Mouse (Mus musculus) embryonic facial prominence, embryonic 11.5 days (tissue): ENCODE measurements around the gene Flrt1. TPM values are rescaled to one million over a fixed set of nuclear protein-coding genes. Genes with fewer than 3 reads are reported as not detected.
A peak's percentile ranks its signal among the peaks of the same experiment; 100 is the strongest.

Source experiments
- ATAC-seq: fragments of 200-750 bp; cut with Nextera tagmentation; replicated peaks from 2 replicates; pipeline ENCODE4 v1.8.0; 2017; ENCODE audit warnings: low read depth; ENCODE audit not compliant: insufficient number of reproducible peaks, low FRiP score, low TSS enrichment
- DNase-seq: peaks from one replicate; pipeline ENCODE4 v3.0.0-alpha.2; 2015; ENCODE audit warnings: low spot score
- H3K27ac ChIP-seq: fragments of 300-500 bp; sonication (generic); replicated peaks from 2 replicates; pipeline ENCODE4 v1.5.1; 2014; ENCODE audit warnings: mild to moderate bottlenecking, low read depth, low read length, control low read depth
- H3K27me3 ChIP-seq: fragments of 300-500 bp; sonication (generic); 2 replicates; pipeline ENCODE4 v1.6.1; 2014; ENCODE audit warnings: mild to moderate bottlenecking, low read length, moderate library complexity, mixed read lengths; ENCODE audit not compliant: control insufficient read depth, insufficient read depth
- H3K36me3 ChIP-seq: fragments of 300-500 bp; sonication (generic); replicated peaks from 2 replicates; pipeline ENCODE4 v1.6.1; 2014; ENCODE audit warnings: low read depth, mild to moderate bottlenecking, low read length, moderate library complexity, mixed read lengths; ENCODE audit not compliant: control insufficient read depth, insufficient read depth
- H3K4me1 ChIP-seq: fragments of 300-500 bp; sonication (generic); 2 replicates; pipeline ENCODE4 v1.6.1; 2014; ENCODE audit warnings: low read length, mixed read lengths; ENCODE audit not compliant: control insufficient read depth, insufficient read depth
- H3K4me2 ChIP-seq: fragments of 300-500 bp; sonication (generic); 2 replicates; pipeline ENCODE4 v1.6.1; 2014; ENCODE audit warnings: low read depth, mild to moderate bottlenecking, control low read depth, low read length, moderate library complexity
- H3K4me3 ChIP-seq: fragments of 300-500 bp; sonication (generic); 2 replicates; pipeline ENCODE4 v1.5.1; 2014; ENCODE audit warnings: low read depth, low read length, control low read depth
- H3K9ac ChIP-seq: fragments of 300-500 bp; sonication (generic); replicated peaks from 2 replicates; pipeline ENCODE4 v1.6.1; 2014; ENCODE audit warnings: mild to moderate bottlenecking, control low read depth, low read length
- H3K9me3 ChIP-seq: fragments of 300-500 bp; sonication (generic); replicated peaks from 2 replicates; pipeline ENCODE4 v1.6.1; 2016; ENCODE audit warnings: mild to moderate bottlenecking, low read length, inconsistent platforms, mixed read lengths; ENCODE audit not compliant: control insufficient read depth
- WGBS: fragments of 180-500 bp; shearing (Covaris S2); extraction: QIAGEN DNeasy Blood & Tissue Kit; methylation state at CpG from one replicate; pipeline ENCODE4 v1.1.7; 2014; 5-methylcytosine and 5-hydroxymethylcytosine counted together
- polyA plus RNA-seq: library from polyadenylated mRNA; unstranded; fragments of >200 nt; fragmentation: Nextera tagmentation; extraction: Ambion mirVana; gene quantifications from 2 replicates; pipeline ENCODE4 v1.2.1, GENCODE M21; 2014

Gene Flrt1
- polyA plus RNA-seq, result 3.0 and 4.4 TPM in 2 replicates

DNA sequence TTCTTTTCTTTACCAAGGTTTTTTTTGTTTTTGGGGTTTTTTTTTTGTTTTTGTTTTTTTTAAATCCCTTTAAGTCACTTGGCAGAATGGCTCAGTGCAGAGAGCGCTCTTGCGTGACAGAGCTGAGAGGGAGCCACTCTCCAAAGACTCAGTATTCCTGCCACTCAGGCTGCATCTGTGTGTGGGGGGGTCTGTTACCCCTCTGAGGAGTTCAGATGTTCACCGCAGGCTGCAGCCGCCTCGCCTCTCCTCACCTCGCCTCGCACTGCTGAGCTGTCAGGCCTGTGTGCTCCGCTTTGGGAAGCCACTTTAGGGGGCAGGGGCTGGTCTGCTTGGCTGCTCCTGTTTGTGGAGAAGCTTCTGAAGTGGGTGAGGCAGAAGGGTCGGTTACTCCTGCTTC, at the start of gene Flrt1:
Gene Flrt1 (minus strand): TSS at position 186 of the 400 bp plus-strand sequence.
- Histone ChIP-seq H3K9me3 (no peaks in the 10 kb centered on the region), H3K36me3 (no peaks in the 10 kb centered on the region), H3K9ac (no peak within 1 kb of the TSS), H3K27ac (no peak within 1 kb of the TSS; the same call in 1 of the 2 replicates), H3K4me2 (no peak within 1 kb of the TSS), H3K4me3 (no peak within 1 kb of the TSS), H3K27me3 (no peaks in the 10 kb centered on the region), H3K4me1 (peaks cover 8% of the 10 kb centered on the region)
- 32% methylated on average over 9 of the region's 9 CpGs for WGBS
- ATAC-seq, result no peak
- DNase-seq, result no peak

- H3K4me3 ChIP-seq, result no peak overlapping the region
- no peaks in the 10 kb centered on the region for H3K9me3 ChIP-seq
- no peak for ATAC-seq
- WGBS, result 38% methylated on average over 6 of the region's 6 CpGs
- peaks cover 3% of the 10 kb centered on the region for H3K4me1 ChIP-seq
- H3K27me3 ChIP-seq, result 0 out of 2 replicates have a peak, but pooled peaks cover 2% of the 10 kb centered on the region
- no peaks in the 10 kb centered on the region for H3K36me3 ChIP-seq
- DNase-seq, result no peak
- H3K4me2 ChIP-seq, result no peak overlapping the region
- no peak overlapping the region for H3K9ac ChIP-seq
- H3K27ac ChIP-seq, result no peak overlapping the region
Measured at GRCm38 (mm10) chr19:7155196-7155595, 49.7 kb upstream of the Flrt1 start.

DNA sequence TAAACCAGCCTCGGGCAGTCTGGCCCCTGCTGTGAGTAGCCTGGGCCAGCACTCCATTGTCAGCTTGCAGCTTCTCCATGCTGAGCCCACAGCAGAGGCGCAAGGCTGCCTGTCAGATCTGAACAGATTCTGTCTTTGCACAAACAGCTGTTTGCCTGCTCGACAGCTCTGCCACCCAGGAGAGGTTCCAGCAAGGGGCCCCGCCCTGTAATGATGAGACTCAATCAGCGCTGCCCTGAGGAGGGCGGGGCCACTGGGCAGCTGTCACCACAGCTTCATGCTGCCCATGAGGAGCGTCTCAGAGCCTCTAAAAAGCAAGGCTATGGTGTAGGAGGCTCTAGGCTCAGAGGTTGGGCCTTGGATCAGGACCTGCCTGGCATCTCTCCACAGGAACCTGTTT, 47.7 kb upstream of the Flrt1 start:
- Histone ChIP-seq H3K4me2 (no peak overlapping the region), H3K4me3 (no peak overlapping the region), H3K9ac (0 out of 2 replicates have a peak overlapping the region, but pooled peaks have one; percentile 3), H3K4me1 (peaks cover 3% of the 10 kb centered on the region), H3K9me3 (no peaks in the 10 kb centered on the region), H3K27ac (no peak overlapping the region), H3K36me3 (no peaks in the 10 kb centered on the region; the same call in 1 of the 2 replicates), H3K27me3 (0 out of 2 replicates have a peak, but pooled peaks cover 2% of the 10 kb centered on the region)
- ATAC-seq (0 out of 2 replicates have a peak, but pooled peaks have one; percentile 6), DNase-seq (no peak)
- WGBS, result 36% methylated on average over 7 of the region's 7 CpGs

DNA sequence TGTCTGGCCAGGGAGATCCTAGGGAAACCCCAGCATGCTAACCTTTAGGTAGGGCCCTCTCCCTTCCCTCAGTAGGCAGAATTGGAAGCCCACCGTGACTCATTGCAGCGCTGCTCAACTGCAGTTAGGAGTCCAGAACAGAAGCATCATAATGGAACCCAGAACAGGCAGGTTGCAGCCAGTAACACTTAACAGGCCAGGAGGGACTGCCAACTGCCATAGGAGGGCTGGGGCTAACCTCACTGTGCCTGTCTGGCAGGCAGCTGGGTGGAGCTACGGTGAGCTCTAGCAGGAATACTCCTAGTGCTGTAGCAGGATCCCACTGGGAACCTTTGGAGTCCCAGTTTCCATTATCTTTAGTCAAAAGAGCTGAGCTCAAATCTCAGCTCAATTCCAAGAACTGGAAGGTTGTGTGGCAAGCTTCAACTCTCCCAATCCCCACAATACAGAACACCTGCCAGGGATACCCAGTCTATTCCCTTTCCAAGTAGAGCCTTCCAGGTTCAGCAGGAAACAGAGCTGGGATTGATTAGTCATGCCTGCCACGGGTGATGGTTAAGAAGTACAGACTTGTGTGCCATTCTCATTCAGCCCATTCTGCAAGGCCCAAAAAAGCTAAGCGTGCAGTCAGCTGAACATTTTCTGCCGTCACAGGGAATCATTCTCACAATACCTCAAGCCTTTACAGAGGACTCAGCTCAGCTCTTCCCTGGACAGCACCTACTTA, 46.6 kb upstream of the Flrt1 start:
- Histone ChIP-seq H3K4me3 (no peak overlapping the region), H3K9ac (no peak overlapping the region), H3K27me3 (no peaks in the 10 kb centered on the region), H3K36me3 (no peaks in the 10 kb centered on the region; the same call in 1 of the 2 replicates), H3K27ac (no peak overlapping the region), H3K9me3 (no peaks in the 10 kb centered on the region), H3K4me2 (no peak overlapping the region), H3K4me1 (peaks cover 2% of the 10 kb centered on the region)
- 77% methylated on average over 6 of the region's 6 CpGs for WGBS
- DNase-seq (no peak), ATAC-seq (no peak)

DNA sequence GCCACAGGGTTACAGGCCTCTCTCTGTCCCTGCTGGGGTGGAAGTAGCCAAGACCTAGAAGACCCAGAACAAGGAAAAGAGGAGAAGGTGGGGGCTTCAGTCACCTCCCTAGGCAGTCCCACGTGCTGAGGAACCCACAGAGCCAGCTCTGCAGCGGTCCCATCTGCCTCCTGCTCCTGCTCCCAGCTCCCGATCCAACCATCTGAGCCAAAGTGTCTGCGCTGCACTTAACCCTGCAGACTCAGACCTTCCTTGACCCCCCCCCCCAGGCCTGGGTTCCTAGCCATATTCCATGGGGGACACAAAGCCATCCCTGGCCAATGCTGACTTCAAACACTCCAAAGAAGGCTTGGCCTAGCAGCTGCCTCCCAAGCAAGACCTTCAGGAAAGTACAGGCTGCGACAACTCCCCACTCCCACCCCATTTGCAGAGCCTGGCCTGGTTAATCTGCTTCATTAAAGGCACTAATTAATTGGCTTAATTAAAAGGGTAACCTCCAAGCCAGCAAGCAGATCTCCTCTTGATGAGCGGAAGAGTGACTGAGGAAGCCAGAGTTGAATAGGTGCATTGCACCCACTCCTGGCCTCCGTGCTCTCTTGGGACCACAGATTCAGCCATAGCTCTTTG, 45.9 kb upstream of the Flrt1 start:
- DNase-seq (no peak), ATAC-seq (no peak)
- Histone ChIP-seq H3K27me3 (no peaks in the 10 kb centered on the region), H3K4me3 (no peak overlapping the region), H3K36me3 (no peaks in the 10 kb centered on the region; the same call in 1 of the 2 replicates), H3K9ac (no peak overlapping the region), H3K27ac (no peak overlapping the region), H3K4me2 (no peak overlapping the region), H3K4me1 (no peaks in the 10 kb centered on the region; the same call in 1 of the 2 replicates), H3K9me3 (no peaks in the 10 kb centered on the region)
- 72% methylated on average over 7 of the region's 7 CpGs for whole genome bisulfite sequencing

- no peaks in the 10 kb centered on the region for H3K4me1 ChIP-seq
- H3K4me2 ChIP-seq, result no peak overlapping the region
- H3K27ac ChIP-seq, result no peak overlapping the region
- no peak overlapping the region for H3K9ac ChIP-seq
- no peak for DNase-seq
- H3K27me3 ChIP-seq, result 0 out of 2 replicates have a peak, but pooled peaks cover 2% of the 10 kb centered on the region
- H3K36me3 ChIP-seq, result no peaks in the 10 kb centered on the region; the same call in 1 of the 2 replicates
- H3K4me3 ChIP-seq, result no peak overlapping the region
- ATAC-seq, result no peak
- WGBS, result 68% methylated on average over 7 of the region's 7 CpGs
- H3K9me3 ChIP-seq, result no peaks in the 10 kb centered on the region
Measured at GRCm38 (mm10) chr19:7149158-7149685, 43.7 kb upstream of the Flrt1 start.

DNA sequence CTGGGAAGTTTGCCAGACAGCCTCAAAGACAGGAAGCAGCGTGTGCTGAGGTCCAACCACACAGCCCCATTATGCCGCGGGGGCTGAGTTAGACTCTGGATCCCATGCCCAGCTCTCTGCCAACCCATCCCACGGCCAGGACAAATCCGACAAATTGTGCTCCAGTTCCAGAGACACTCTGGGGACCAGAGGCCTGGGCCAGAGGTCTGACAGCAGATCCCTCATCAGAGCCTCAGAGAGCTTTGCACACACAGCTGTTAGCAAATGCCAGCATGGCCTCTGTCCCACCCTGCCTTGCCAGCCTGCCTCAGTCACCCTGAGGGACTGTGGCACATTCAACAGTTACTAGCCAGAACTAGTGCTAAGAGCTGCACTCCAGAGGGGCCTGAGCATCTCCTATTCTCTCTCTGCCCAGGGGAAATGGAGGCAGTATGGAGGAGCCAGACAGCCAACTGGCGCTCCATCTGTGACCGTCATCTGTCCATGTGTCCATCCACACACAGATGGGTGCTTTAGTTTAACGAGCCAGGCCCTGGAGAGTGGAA, 43.1 kb upstream of the Flrt1 start:
- DNase-seq (no peak), ATAC-seq (no peak)
- WGBS, result 64% methylated on average over 8 of the region's 8 CpGs
- peaks cover 2% of the 10 kb centered on the region; the same call in 1 of the 2 replicates for H3K27me3 ChIP-seq
- H3K9ac ChIP-seq, result no peak overlapping the region
- H3K4me2 ChIP-seq, result no peak overlapping the region
- no peak overlapping the region for H3K4me3 ChIP-seq
- no peaks in the 10 kb centered on the region; the same call in 1 of the 2 replicates for H3K36me3 ChIP-seq
- no peaks in the 10 kb centered on the region for H3K4me1 ChIP-seq
- no peaks in the 10 kb centered on the region for H3K9me3 ChIP-seq
- no peak overlapping the region for H3K27ac ChIP-seq
